Mouse (Mus musculus) fibroblast of lung, adult 2 months (primary cell): Measurements from ENCODE around the gene Lbhd2.

Experiments
- DNase-seq: peaks from one replicate; pipeline ENCODE4 v3.0.0-alpha.2; 2011; ENCODE audit warnings: low read depth

Lbhd2 gene

DNA sequence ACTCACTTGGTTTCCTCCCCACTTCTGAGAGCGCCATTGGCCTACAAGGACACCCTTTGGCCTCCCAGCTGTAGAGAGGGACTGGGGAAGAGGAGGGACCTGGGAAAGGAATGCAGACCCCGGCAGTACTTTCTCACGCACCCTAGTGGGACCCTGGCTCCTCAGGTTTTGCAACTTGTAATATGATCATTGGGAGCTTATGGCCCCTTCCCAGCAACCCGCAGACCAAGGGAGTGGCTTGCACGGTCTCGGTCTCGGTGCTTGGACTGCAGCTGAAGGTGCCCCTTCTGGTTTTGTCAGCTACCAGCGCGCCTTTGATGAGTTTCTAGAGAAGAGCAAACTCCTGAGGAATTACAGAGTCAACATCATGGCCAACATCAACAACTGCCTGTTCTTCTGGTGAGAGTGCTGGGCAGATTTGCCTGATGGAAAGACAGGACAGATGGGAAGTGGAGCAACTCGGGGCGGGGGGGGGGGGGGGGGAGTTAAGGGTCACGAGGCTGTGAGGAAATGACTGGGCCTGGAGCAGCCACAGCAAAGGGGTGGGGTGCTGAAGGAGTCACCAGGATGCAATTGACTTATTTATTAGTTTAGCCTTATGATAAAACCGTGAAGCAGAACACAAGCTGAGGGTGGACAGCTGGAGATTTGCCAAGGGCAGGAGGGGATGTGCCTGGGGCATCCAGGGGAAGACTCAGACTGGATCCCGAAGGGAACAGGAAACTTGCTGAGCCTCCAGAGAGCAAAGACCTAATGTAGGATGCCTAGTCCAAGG lies 42.5 kb downstream of the Lbhd2 start:
- no peak for DNase-seq

DNA sequence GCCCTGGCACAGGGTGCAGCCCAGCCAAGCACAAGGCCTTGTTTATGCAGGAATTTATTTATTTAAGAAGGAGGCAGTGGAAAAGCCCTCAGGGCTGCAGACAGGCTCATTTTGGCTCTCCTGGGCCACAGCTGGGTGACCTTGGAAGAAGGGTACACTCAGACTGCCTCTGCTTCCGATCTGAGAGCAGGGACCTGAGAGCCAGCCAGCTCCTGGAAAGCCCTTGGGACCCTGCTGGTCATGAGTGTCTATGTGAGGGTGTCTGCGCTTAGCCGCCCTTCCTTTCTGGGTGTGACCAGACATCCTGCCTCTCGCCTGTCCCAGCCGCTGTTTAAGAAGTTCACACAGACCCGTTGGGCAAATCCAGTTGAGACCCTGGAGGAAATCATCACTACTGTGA lies 43.8 kb downstream of the Lbhd2 start:
- no peak for DNase-seq

DNA sequence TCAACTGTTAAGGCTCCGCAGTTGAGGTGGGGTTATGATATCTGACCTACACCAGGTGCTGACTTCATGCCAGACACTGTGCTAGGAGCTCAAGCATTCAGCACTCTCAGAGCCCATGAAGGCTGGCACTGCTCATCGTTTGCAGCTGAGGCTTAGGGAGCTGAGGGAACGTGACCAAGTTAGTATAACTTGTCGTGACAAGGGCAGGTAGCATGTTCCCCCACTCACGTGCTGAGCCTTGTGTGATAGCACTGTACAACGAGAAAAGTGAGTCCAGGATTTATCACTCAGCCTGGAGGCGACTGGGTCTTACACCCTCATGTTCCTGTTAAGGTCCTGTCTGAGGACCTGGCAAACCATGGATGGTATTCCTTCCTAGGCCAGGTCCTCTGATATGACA lies 45.0 kb downstream of the Lbhd2 start:
- DNase-seq = no peak

DNA sequence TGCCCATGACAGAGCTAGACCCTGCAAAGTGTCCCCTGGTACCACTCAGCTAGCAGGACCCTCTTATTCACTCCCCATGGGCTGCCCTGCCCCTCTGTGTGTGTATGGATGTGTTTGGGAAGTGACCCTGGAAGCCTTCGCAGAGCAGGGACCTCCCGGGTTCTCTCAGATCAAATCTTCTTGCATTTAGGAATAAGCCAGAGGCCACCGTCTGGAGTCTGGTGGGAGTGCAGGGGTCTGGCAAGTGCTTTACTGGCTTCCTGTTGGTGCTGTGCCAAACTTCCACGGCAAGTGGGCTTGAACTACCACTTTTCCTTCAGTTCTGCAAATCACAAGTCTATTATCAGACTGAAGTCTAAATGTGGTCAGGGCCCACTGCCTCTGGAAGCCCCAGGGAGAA lies 47.4 kb downstream of the Lbhd2 start:
- DNase-seq = no peak

DNA sequence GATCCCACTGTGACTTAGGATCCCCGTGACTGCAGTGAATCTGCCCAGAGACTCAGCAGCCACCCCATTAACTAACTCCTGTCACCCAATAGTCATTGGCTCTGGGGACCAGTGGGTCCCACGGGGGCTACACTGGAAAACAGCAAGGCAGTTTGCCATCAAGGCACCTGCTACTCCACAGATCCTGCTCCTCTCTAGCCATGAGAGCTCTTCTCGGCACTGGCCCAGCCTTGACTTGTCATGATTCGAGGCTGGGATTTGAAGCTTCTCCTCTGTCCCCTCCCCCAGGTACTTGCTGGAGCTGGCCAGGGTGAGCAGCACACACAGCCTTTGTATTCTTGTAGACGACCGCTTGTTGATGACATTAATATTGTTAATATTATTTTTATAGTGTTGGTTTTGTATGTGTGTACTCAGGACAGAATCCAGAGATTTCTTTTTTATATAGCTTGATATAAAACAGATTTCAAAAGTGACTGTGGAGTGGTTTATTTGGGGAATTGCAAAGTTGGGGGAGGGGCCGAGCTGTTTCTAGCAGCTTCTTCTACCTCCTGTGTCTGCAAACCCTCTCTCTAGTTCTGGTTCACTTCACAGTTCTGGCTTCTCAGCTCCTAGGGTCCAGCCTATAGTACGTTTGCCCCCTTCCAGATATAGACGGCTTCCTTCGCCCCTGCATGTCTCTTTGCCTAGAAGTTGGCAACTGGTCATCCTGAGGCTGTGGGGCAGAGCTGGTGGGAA lies 48.1 kb downstream of the Lbhd2 start:
- no peak for DNase-seq

DNA sequence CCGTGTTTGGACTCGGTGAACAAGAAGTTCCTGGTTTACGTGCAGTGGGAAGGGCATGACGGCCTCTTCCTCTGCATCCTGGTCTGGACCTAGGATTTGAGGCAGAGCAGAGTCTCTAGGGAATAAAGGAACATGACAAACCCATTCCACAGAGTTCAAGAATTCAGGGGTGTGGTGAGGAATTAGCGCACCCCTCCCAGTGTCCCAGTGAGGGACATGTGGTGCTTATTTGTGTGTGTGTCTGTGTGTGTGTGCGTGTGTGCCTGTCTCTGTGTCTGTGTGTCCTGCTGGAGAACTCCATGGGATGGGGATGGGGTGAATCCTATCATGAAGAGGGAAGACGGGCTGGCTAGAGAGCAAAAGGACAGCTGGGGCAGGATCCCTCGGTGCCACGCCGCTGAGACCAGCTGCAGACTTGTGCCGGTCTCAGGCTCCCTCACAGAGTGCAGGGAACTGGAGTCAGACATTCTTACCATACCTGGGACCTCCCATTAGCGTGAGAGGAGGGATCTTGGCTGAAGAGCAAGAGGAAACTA lies 48.8 kb downstream of the Lbhd2 start:
- DNase-seq = no peak

DNA sequence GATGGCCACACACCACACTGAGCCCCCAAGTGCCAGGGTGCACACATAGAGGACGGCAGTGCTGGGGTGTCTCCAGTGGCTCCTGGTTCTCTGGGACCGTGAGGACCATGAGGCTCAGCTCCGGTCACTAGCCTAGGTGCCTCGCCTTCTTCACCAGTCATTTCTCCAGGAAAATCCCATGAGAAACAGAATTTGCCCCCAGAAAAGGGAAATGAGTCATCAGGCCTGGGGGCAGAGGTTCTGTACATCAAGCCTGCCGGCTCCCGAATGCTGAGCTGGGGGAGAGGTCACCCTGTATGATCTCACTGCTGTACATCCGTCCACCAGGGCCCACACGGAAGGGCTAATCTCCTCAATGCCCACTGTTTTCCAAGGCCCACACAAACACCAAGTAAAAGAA lies 49.3 kb downstream of the Lbhd2 start:
- no peak for DNase-seq

DNA sequence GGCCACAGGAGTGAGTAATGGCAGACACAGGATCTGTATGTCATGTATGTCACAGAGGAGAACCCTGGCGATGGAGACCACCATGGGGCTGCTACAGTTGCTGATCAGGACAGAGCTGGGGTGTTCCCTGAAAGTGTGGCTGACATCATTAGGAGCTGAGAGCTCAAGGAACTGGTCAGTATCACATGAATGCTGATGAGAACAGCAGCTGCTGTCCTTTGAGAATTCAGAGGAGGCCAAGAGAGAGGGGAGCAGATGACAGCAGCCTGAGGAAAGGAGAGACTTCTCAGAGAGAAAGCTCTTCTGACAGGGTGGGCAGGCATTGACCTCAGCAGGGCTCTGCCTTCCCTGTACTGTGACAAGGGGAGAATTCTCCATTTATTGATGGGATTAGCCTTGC lies 51.1 kb downstream of the Lbhd2 start:
- DNase-seq = no peak
